Mouse (Mus musculus): ENCODE measurements around the gene Dlst.

Dlst gene

DNA sequence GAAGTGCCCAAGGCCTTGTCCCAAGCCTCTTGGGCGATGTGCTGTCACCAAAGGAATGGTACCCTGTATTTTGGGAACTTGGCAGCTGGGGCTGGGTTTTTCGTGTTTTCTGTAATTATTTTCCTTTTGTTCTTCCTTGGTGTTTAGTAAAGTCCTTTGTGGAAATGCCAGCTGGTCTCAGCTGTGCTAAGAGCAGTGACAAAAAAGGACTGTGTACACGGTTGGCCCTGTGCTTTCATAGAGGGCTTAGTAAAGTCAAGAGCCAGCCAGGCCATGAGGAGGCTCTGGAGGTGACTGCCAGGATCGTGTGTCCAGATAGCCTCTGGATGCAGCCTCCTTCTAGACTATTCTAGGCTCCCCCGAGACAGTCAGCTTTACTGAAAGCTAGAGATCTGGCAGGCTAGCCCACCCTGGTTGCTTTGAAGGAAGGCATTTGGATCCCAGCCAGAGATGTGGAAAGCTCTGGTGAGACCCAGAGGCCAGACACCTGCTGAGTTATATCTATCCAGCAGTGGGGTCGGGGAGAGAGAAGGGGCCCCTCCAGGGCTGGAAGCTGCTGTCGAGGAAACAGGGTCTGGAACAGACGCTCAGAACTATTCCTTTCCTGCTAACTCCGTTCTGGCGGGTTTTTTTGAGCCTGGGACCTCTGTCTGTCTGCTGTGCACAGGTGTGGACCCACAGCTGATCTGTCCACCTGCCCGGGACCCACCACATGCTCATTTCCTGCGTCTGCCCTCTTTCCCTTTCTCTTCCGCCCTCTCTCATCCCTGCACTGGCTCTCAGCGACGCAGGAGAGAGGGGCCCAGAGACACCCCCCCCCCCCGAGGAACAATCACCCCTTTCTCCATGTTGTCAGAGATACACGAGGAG, 71.1 kb downstream of the Dlst start:
- DNase-seq (ENCODE audit: low read depth, low spot score), result no peak

DNA sequence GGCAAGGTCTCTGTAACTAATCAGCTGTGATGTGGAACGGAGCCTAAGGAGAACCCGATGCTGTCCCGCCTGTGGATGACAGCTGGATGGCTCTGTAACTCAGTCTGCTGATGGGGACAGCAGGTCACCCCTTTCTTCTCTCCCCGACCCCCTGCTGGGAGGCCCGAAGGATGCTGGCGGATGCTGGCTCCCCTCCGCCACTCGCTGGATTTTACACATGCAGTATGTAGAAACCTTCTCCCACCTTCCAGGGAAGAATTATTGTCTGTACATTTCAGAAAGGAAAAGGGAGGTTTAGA, 71.7 kb downstream of the Dlst start:
- DNase-seq (ENCODE audit: low read depth, low spot score), result no peak

DNA sequence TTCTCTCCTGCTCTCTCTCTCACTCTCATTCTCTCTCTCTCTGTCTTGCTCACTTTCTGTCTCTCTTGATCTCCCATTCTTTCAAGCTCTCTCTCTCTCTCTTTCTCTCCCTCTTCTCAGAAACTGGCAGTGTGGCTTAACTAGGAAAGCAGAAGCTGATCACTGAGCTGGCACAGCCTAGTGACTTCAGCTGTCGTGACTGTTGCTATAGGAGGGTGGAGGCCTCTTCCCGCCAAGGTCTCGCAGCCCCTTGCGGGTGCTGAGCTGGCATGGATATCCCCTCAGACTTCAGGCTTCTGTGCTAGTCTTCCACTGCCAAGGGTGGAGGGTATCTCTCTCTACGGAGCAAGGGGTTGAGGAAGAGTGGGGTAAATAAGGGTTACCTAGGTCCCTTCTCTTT, 72.3 kb downstream of the Dlst start:
- DNase-seq (ENCODE audit: low read depth, low spot score), result no peak

DNA sequence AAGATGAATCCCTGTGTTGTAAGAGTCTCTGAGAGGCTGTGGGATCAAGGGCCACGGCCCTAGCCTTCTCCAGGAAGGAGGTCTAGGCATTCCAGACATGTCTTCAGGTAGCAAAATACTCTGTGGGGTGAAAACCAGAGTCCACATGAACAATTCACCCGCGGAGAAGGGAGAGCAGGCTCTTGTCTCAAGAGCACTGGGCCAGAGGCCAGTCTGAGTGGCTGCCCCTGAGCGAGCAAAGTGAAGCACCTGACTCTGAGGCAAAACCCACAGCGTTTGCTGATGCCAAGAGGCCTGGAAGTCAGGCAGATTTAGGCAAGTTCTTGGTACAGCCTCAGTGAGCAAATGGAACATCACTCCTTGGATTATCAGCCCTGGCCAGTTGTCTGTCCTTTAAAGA, 73.5 kb downstream of the Dlst start:
- no peak for DNase-seq (ENCODE audit: low read depth, low spot score)
